Mouse (Mus musculus) E14TG2a.4 (cell line): ENCODE results near the gene Pola2.

Experiments used
- CTCF ChIP-seq: conservative IDR thresholded peaks from 2 replicates; pipeline ENCODE4 v1.5.1; 2014; ENCODE audit warnings: low read length
- NANOG ChIP-seq: IDR thresholded peaks from 2 replicates; pipeline ENCODE4 v1.6.1; 2014; ENCODE audit warnings: borderline replicate concordance, low read length, mixed read lengths
- POU5F1 ChIP-seq: IDR thresholded peaks from 2 replicates; pipeline ENCODE4 v1.6.1; 2014; ENCODE audit warnings: low read length, borderline replicate concordance

DNA sequence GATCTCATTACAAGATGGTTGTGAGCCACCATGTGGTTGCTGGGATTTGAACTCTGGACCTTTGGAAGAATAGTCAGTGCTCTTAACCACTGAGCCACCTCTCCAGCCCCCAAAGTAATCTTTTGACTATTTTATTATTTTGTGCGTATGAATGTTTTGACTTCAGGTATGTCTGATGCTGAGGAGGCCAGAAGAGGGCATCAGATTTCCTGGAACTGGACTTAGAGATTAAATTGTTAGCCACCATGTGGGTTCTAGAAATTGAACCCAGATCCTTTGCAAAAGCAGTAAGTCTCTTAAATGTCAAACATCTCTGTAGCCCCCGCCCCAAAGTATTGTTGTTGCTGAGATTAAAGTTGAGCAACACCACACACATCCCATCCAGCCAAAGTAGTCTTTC, 1.9 kb upstream of the Pola2 start:
- TF ChIP-seq CTCF (no peak), NANOG (no peak), POU5F1 (no peak)
